Mouse (Mus musculus): ENCODE data around the gene Catsper3. TPM values are rescaled to one million over a fixed set of nuclear protein-coding genes. Genes with fewer than 3 reads are reported as not detected.

Gene Catsper3
- polyA plus RNA-seq (2015; fragmentation: Illumina TruSeq; extraction: RNeasy Lipid Tissue Mini Kit (QIAGEN cat#74804); ENCODE audit: insufficient read depth, low read depth, low replicate concordance): not detected

DNA sequence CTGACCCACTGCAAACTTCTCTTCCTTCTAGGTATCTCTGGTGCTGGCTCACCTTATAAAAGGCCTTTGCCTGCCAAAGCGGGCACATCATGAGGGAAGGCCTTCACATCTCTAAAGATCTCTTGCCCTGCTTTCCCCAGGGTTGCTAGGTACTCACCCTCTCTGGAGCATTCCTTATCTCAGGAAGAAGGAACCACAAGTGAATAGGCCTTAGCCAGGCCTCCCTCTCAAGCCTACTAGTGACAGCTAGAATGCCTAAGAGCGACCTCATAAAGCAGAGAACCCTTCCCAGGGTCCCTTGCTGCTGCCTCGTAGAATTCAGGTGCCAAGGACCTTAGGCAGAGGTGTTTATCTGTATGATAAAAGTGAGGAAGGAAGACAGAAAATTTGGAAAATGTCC lies at the start of gene Catsper3:
Gene Catsper3 (plus strand): TSS at position 301 of the 400 bp plus-strand sequence.

DNA sequence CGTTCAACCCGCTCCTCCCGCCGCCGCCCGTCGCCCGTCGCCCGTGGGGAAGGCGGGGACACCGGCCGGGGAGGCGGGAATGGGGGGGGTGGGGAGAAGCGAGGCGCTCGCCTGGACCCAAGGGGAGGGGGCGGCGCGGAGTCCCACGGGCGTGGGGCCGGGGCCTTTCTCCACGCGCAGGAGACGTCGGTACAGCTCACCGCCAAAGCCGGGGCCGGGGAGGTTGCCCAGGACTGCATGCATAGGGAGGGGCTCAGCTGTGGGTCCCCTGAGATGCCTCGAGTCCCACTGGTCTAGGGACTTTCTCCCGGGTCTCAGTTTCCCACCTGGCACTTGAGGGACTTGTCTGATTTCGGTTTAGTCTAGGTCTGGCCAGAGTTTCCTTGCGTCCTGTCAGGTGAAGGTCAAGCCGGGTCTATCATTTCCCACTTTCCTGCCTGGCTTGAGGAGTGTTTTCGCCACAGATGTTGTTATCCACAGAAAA lies 51.8 kb downstream of the Catsper3 start, which contains the start of gene Pitx1:
Gene Pitx1 (minus strand): TSS at position 51 of the 484 bp plus-strand sequence.

Other genes with a start within 250 kb of the Catsper3 start
- gene Ddx41, start 247.9 kb upstream of the Catsper3 start, polyA plus RNA-seq (2015; fragmentation: Illumina TruSeq; extraction: RNeasy Lipid Tissue Mini Kit (QIAGEN cat#74804); ENCODE audit: insufficient read depth, low read depth, low replicate concordance): 11.5 TPM
- gene Fam193b, start 213.4 kb upstream of the Catsper3 start, polyA plus RNA-seq (2015; fragmentation: Illumina TruSeq; extraction: RNeasy Lipid Tissue Mini Kit (QIAGEN cat#74804); ENCODE audit: insufficient read depth, low read depth, low replicate concordance): 137 TPM
- 41.1 TPM for gene Tmed9, start 210.8 kb upstream of the Catsper3 start, polyA plus RNA-seq (2015; fragmentation: Illumina TruSeq; extraction: RNeasy Lipid Tissue Mini Kit (QIAGEN cat#74804); ENCODE audit: insufficient read depth, low read depth, low replicate concordance)
- gene B4galt7, start 184.7 kb upstream of the Catsper3 start, polyA plus RNA-seq (2015; fragmentation: Illumina TruSeq; extraction: RNeasy Lipid Tissue Mini Kit (QIAGEN cat#74804); ENCODE audit: insufficient read depth, low read depth, low replicate concordance): 4.6 TPM
- 11.0 TPM for gene Caml, start 161.6 kb upstream of the Catsper3 start, polyA plus RNA-seq (2015; fragmentation: Illumina TruSeq; extraction: RNeasy Lipid Tissue Mini Kit (QIAGEN cat#74804); ENCODE audit: insufficient read depth, low read depth, low replicate concordance)
- 18.4 TPM for gene Ddx46, start 149.5 kb upstream of the Catsper3 start, polyA plus RNA-seq (2015; fragmentation: Illumina TruSeq; extraction: RNeasy Lipid Tissue Mini Kit (QIAGEN cat#74804); ENCODE audit: insufficient read depth, low read depth, low replicate concordance)
- 10.2 TPM for gene B230219D22Rik, start 91.4 kb upstream of the Catsper3 start, polyA plus RNA-seq (2015; fragmentation: Illumina TruSeq; extraction: RNeasy Lipid Tissue Mini Kit (QIAGEN cat#74804); ENCODE audit: insufficient read depth, low read depth, low replicate concordance)
- 11.3 TPM for gene Txndc15, start 69.9 kb upstream of the Catsper3 start, polyA plus RNA-seq (2015; fragmentation: Illumina TruSeq; extraction: RNeasy Lipid Tissue Mini Kit (QIAGEN cat#74804); ENCODE audit: insufficient read depth, low read depth, low replicate concordance)
- gene Pcbd2, start 57.2 kb upstream of the Catsper3 start, polyA plus RNA-seq (2015; fragmentation: Illumina TruSeq; extraction: RNeasy Lipid Tissue Mini Kit (QIAGEN cat#74804); ENCODE audit: insufficient read depth, low read depth, low replicate concordance): 18.0 TPM
- not detected for gene Pitx1, start 51.6 kb downstream of the Catsper3 start, polyA plus RNA-seq (2015; fragmentation: Illumina TruSeq; extraction: RNeasy Lipid Tissue Mini Kit (QIAGEN cat#74804); ENCODE audit: insufficient read depth, low read depth, low replicate concordance)

Data from pancreas, adult 10 weeks (tissue).